Mouse (Mus musculus): ENCODE results near the gene Tmem231.

Gene Tmem231

GRCm38 (mm10) chr8:111905500-111906121 lies 28.1 kb downstream of the Tmem231 start:
- no peak for DNase-seq (ENCODE audit: low spot score)

- no peak for DNase-seq (ENCODE audit: low spot score)
Measured at GRCm38 (mm10) chr8:111902080-111902479, 31.6 kb downstream of the Tmem231 start.

- DNase-seq (ENCODE audit: low spot score) = no peak
Measured at GRCm38 (mm10) chr8:111898586-111898985, 35.1 kb downstream of the Tmem231 start.

GRCm38 (mm10) chr8:111894955-111895354 lies 38.7 kb downstream of the Tmem231 start:
- DNase-seq (ENCODE audit: low spot score) = no peak

GRCm38 (mm10) chr8:111892615-111893014 lies 41.1 kb downstream of the Tmem231 start:
- no peak for DNase-seq (ENCODE audit: low spot score)

GRCm38 (mm10) chr8:111891983-111892382 lies 41.7 kb downstream of the Tmem231 start:
- DNase-seq (ENCODE audit: low spot score) = no peak

GRCm38 (mm10) chr8:111890911-111891303 lies 42.8 kb downstream of the Tmem231 start:
- no peak for DNase-seq (ENCODE audit: low spot score)

- no peak for DNase-seq (ENCODE audit: low spot score)
Measured at GRCm38 (mm10) chr8:111889931-111890910, 43.5 kb downstream of the Tmem231 start.

GRCm38 (mm10) chr8:111888091-111888650 lies 45.5 kb downstream of the Tmem231 start:
- no peak for DNase-seq (ENCODE audit: low spot score)

GRCm38 (mm10) chr8:111887479-111887878 lies 46.2 kb downstream of the Tmem231 start:
- no peak for DNase-seq (ENCODE audit: low spot score)

GRCm38 (mm10) chr8:111883615-111884014 lies 50.1 kb downstream of the Tmem231 start:
- no peak for DNase-seq (ENCODE audit: low spot score)

- no peak for DNase-seq (ENCODE audit: low spot score)
Measured at GRCm38 (mm10) chr8:111881591-111881990, 52.1 kb downstream of the Tmem231 start.

- no peak for DNase-seq (ENCODE audit: low spot score)
Measured at GRCm38 (mm10) chr8:111877711-111878110, 56.0 kb downstream of the Tmem231 start.

- DNase-seq (ENCODE audit: low spot score) = peak; percentile 93
Measured at GRCm38 (mm10) chr8:111876355-111876948, 57.2 kb downstream of the Tmem231 start, which contains the start of gene Tmem170. Gene Tmem170, minus strand, starts transcription at chr8:111876750.

GRCm38 (mm10) chr8:111875758-111876157 lies 57.9 kb downstream of the Tmem231 start:
- DNase-seq (ENCODE audit: low spot score) = no peak

GRCm38 (mm10) chr8:111871278-111871677 lies 62.4 kb downstream of the Tmem231 start:
- no peak for DNase-seq (ENCODE audit: low spot score)

GRCm38 (mm10) chr8:111870379-111870778 lies 63.3 kb downstream of the Tmem231 start:
- DNase-seq (ENCODE audit: low spot score) = no peak

GRCm38 (mm10) chr8:111868664-111869063 lies 65.0 kb downstream of the Tmem231 start:
- no peak for DNase-seq (ENCODE audit: low spot score)

- DNase-seq (ENCODE audit: low spot score) = no peak
Measured at GRCm38 (mm10) chr8:111865857-111866256, 67.8 kb downstream of the Tmem231 start.

- no peak for DNase-seq (ENCODE audit: low spot score)
Measured at GRCm38 (mm10) chr8:111865130-111865852, 68.4 kb downstream of the Tmem231 start.

GRCm38 (mm10) chr8:111864648-111865047 lies 69.0 kb downstream of the Tmem231 start:
- DNase-seq (ENCODE audit: low spot score) = no peak

- DNase-seq (ENCODE audit: low spot score) = no peak
Measured at GRCm38 (mm10) chr8:111863280-111863679, 70.4 kb downstream of the Tmem231 start.

Data from ovary, adult 18-20 months (tissue).